Mouse (Mus musculus) embryonic facial prominence, embryonic 13.5 days (tissue): ENCODE data around the gene Pigh. TPM values are rescaled to one million over a fixed set of nuclear protein-coding genes. Genes with fewer than 3 reads are reported as not detected.

Source experiments
- ATAC-seq: fragments of 200-750 bp; cut with Nextera tagmentation; 2 replicates; pipeline ENCODE4 v1.8.0; 2017; ENCODE audit warnings: low read depth; ENCODE audit not compliant: insufficient number of reproducible peaks, insufficient read depth, low FRiP score, low TSS enrichment
- H3K27ac ChIP-seq: fragments of 300-500 bp; sonication (generic); 2 replicates; pipeline ENCODE4 v1.5.1; 2015; ENCODE audit warnings: moderate library complexity, mild to moderate bottlenecking, inconsistent platforms
- H3K27me3 ChIP-seq: fragments of 300-500 bp; sonication (generic); 2 replicates; pipeline ENCODE4 v1.6.1; 2015; ENCODE audit warnings: mild to moderate bottlenecking, inconsistent platforms
- H3K36me3 ChIP-seq: fragments of 300-500 bp; sonication (generic); 2 replicates; pipeline ENCODE4 v1.6.1; 2015; ENCODE audit warnings: mild to moderate bottlenecking, inconsistent platforms
- H3K4me1 ChIP-seq: fragments of 300-500 bp; sonication (generic); 2 replicates; pipeline ENCODE4 v1.6.1; 2015; ENCODE audit warnings: inconsistent platforms
- H3K4me2 ChIP-seq: fragments of 300-500 bp; sonication (generic); 2 replicates; pipeline ENCODE4 v1.6.1; 2015; ENCODE audit warnings: moderate library complexity, mild to moderate bottlenecking, inconsistent platforms
- H3K4me3 ChIP-seq: fragments of 300-500 bp; sonication (generic); 2 replicates; pipeline ENCODE4 v1.5.1; 2015; ENCODE audit warnings: mild to moderate bottlenecking, inconsistent platforms
- H3K9ac ChIP-seq: fragments of 300-500 bp; sonication (generic); 2 replicates; pipeline ENCODE4 v1.6.1; 2015; ENCODE audit warnings: mild to moderate bottlenecking, inconsistent platforms
- H3K9me3 ChIP-seq: fragments of 300-500 bp; sonication (generic); 2 replicates; pipeline ENCODE4 v1.6.1; 2016; ENCODE audit warnings: inconsistent platforms
- WGBS: fragments of 180-500 bp; shearing (Covaris S2); methylation state at CpG from one replicate; pipeline ENCODE4 v1.1.7; 2015; ENCODE audit warnings: mixed read lengths; 5-methylcytosine and 5-hydroxymethylcytosine counted together
- polyA plus RNA-seq: library from polyadenylated mRNA; unstranded; fragments of >200 nt; fragmentation: Nextera tagmentation; extraction: Ambion mirVana; gene quantifications from 2 replicates; pipeline ENCODE4 v1.2.1, GENCODE M21; 2015

Pigh gene
- 36.5 and 37.6 TPM in 2 replicates for polyA plus RNA-seq

DNA sequence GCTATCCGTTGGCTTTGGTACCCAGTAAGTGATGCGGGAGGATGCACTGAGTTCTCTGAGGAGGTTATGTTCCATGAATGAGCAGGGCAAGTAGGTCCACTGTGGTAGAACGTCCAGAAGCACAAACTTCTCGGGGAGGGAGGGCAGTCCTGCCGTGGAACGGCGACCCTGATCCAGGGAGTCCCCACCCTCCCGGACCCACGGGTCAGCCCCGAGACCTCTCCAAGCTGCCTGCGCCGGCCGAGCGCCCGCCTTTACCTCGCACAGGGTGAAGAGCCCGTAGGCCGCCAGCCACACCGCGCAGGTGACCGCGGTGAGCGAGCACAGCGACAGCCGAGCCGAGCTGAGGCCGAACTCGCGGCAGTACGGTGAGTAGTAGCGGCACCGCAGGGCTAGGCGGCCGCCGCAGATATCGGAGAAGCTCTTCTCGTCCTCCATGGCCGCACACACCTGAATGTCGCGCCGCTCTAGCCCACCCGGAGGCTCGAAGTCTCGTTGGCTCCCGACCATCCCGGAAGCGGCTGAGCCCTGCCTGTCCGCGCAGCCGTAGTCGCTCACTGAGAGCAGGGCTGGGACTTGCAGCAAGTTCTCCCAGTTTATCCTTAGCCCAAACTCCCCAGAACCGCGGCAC is at the start of gene Pigh:
Gene Pigh, minus strand, starts transcription at position 470 of the 631 bp plus-strand sequence.
- H3K36me3 ChIP-seq, result peaks cover 11% of the 10 kb centered on the region
- peak within 1 kb of the TSS; percentile 33; the same call in 1 of the 2 replicates for H3K27ac ChIP-seq
- peak within 1 kb of the TSS; percentile 84 for H3K4me3 ChIP-seq
- peak within 1 kb of the TSS; percentile 91 for H3K9ac ChIP-seq
- peak; percentile 88 for ATAC-seq
- under 1% methylated on average over 53 of the region's 53 CpGs for WGBS
- peak within 1 kb of the TSS; percentile 72 for H3K4me2 ChIP-seq
- no peaks in the 10 kb centered on the region for H3K9me3 ChIP-seq
- H3K4me1 ChIP-seq, result peaks cover 12% of the 10 kb centered on the region; the same call in 1 of the 2 replicates
- H3K27me3 ChIP-seq, result no peaks in the 10 kb centered on the region

DNA sequence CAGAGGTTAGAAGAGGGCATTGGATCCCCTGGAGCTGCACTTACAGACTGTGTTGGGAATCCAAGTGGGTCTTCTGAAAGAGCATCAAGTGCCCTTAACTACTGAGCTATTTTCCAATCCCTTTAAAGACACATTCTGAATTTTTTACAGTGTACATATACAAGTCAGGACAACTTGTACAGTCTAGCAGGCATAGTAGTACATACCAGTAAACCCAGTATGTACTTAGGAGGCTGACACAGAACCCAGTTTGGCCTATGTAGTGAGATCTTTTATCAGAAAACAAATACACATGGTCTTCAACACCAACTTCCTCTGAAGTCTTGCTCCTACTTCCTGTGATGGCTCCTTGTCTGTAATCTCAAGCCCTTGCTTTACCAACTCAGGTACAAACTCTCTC is 49.5 kb upstream of the Pigh start:
- ATAC-seq, result no peak
- no peaks in the 10 kb centered on the region for H3K27me3 ChIP-seq
- 0 out of 2 replicates have a peak, but pooled peaks cover 6% of the 10 kb centered on the region for H3K4me1 ChIP-seq
- no peak overlapping the region for H3K4me2 ChIP-seq
- H3K27ac ChIP-seq, result no peak overlapping the region
- H3K9ac ChIP-seq, result no peak overlapping the region
- no peak overlapping the region for H3K4me3 ChIP-seq
- H3K9me3 ChIP-seq, result no peaks in the 10 kb centered on the region
- H3K36me3 ChIP-seq, result no peaks in the 10 kb centered on the region

DNA sequence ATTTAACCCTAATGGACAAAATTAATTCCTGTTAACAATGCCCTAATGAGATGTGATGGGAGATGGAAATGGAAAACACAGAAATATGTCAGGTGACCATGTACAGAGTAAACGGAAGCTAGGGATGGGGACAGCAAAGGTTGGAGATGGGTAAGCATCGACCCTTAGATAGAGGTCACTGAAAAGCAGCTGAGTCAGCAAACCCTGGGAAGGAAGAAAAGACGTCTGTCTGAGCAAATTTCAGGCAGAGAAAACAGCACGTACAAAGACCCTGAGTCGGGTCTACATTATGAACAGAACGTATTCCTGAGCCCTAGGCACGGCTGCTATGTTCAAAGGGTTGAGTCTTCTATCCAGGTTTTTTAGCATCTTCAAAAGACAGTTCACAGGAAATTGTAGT is 47.5 kb upstream of the Pigh start:
- H3K4me2 ChIP-seq, result no peak overlapping the region
- ATAC-seq, result no peak
- peaks cover 17% of the 10 kb centered on the region for H3K27me3 ChIP-seq
- H3K36me3 ChIP-seq, result no peaks in the 10 kb centered on the region
- no peak overlapping the region for H3K9ac ChIP-seq
- no peak overlapping the region for H3K27ac ChIP-seq
- no peak overlapping the region for H3K4me3 ChIP-seq
- 58% methylated on average over 7 of the region's 7 CpGs for WGBS
- 0 out of 2 replicates have a peak, but pooled peaks cover 6% of the 10 kb centered on the region for H3K4me1 ChIP-seq
- no peaks in the 10 kb centered on the region for H3K9me3 ChIP-seq

DNA sequence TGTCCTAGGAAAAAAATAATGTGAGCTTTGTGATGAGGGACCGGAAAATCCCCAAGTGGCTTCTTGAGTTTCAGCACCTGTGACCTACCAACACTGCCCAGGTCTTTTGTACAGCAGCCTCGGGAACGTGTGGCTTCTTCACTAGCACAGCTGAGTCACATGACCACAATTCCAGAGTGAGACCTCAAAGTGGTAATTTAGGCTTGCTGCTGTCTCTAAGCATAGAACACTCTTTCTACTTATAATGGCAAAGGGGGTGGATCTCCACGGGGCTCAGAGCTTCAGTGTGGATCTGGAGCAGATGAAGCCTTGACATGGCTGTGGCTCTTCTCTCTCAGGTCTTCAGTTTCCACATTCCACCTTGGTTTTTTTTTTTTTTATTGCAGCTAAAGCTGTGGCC is 45.7 kb upstream of the Pigh start:
- H3K27ac ChIP-seq, result no peak overlapping the region
- no peaks in the 10 kb centered on the region for H3K9me3 ChIP-seq
- H3K27me3 ChIP-seq, result peaks cover 36% of the 10 kb centered on the region
- H3K9ac ChIP-seq, result no peak overlapping the region
- no peak for ATAC-seq
- H3K36me3 ChIP-seq, result no peaks in the 10 kb centered on the region
- H3K4me1 ChIP-seq, result peaks cover 16% of the 10 kb centered on the region
- WGBS, result 27% methylated on average over 4 of the region's 4 CpGs
- no peak overlapping the region for H3K4me2 ChIP-seq
- H3K4me3 ChIP-seq, result no peak overlapping the region

DNA sequence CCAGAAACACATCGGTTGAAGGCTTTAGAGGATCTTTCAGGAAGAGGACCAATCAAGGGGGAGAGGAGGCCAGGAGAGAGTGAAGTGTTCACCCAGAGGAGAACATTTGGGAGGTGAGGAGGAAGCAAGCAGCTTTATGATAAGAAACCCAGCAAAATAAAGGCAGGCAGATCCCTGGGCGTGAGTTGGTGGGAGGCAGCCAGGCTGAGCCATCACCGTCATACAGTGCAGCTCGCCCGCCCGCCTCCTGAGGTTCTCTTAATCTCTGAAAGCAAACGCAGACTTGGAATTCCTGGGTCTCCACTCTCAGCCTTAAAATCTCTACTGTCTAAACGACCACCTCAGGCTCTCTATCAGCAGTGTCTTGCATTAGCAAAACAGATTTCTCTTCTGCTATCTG is 45.2 kb upstream of the Pigh start:
- no peak overlapping the region for H3K9ac ChIP-seq
- ATAC-seq, result no peak
- H3K4me3 ChIP-seq, result no peak overlapping the region
- 40% methylated on average over 8 of the region's 8 CpGs for WGBS
- peaks cover 16% of the 10 kb centered on the region for H3K4me1 ChIP-seq
- no peak overlapping the region for H3K4me2 ChIP-seq
- peaks cover 39% of the 10 kb centered on the region for H3K27me3 ChIP-seq
- H3K27ac ChIP-seq, result no peak overlapping the region
- no peaks in the 10 kb centered on the region for H3K9me3 ChIP-seq
- H3K36me3 ChIP-seq, result no peaks in the 10 kb centered on the region

DNA sequence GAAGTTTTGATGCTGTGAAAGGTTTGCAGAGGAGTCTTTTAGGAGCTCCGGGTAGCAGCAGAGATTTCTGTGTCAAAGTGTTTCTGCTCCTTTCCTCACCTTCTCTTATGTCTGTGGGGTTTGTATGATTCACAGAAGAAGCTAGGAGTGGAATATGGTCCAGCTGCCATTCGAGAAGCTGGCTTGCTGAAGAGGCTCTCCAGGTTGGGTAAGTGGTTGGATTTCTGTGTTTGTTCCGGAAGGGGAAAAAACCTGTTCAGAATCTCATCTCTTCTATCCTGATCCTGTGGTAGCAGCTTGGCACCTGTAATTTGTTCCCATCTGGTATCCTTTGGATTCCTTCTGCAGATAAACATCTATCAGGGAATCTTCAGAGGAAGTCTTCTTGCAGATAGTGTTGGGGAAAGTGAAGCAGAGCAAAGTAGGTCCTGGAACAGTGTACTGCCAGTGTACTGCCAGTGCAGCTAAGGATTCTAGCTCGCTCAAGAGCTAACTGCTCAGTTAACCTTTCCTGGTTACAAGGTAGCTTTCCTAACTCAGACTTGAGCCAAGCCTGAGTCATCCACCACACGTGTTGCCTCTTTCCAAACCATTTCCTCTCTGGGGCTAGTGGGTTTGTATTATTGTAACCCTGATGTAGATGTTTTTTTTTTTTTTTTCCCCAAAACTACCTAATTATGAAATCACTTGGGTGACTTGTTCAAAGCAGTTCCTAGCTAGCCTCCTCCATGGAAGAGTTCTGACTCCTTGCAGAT is 42.4 kb upstream of the Pigh start:
- Histone ChIP-seq H3K4me3 (peak overlapping the region; percentile 47), H3K9ac (peak overlapping the region; percentile 65; the same call in 1 of the 2 replicates), H3K27me3 (peaks cover 42% of the 10 kb centered on the region), H3K4me2 (peak overlapping the region; percentile 98), H3K4me1 (peaks cover 16% of the 10 kb centered on the region), H3K27ac (no peak overlapping the region), H3K36me3 (no peaks in the 10 kb centered on the region), H3K9me3 (no peaks in the 10 kb centered on the region)
- no peak for ATAC-seq
- WGBS, result 25% methylated on average over 5 of the region's 5 CpGs

DNA sequence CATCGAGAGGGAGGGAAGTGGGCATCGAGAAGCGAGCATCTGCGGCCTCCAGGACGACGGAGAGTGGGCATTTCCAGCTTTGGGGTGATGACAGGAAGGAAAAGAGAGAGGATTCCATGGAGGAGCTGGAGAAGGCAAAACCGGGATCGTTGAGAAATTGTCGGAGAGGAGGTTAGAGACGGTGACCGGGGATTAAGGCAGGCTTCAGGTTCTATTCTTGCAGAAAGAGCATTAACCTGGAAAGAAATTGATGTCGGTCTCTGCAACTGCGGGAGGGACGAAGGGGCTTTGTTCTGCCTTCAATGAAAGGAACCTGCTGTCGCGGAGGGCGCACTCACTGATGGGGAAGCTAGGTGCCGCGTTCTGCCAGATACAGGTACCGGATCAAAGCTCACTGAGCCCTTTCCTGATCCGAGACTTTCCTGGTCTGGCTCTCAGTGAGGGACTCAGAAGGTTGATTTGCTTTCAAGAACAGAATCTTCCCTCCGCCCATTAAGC is 41.8 kb upstream of the Pigh start:
- Histone ChIP-seq H3K4me2 (peak overlapping the region; percentile 98), H3K4me3 (peak overlapping the region; percentile 47), H3K27me3 (peaks cover 42% of the 10 kb centered on the region), H3K36me3 (no peaks in the 10 kb centered on the region), H3K9me3 (no peaks in the 10 kb centered on the region), H3K9ac (peak overlapping the region; percentile 65), H3K4me1 (peaks cover 16% of the 10 kb centered on the region), H3K27ac (no peak overlapping the region)
- no peak for ATAC-seq
- 2% methylated on average over 22 of the region's 22 CpGs for WGBS

DNA sequence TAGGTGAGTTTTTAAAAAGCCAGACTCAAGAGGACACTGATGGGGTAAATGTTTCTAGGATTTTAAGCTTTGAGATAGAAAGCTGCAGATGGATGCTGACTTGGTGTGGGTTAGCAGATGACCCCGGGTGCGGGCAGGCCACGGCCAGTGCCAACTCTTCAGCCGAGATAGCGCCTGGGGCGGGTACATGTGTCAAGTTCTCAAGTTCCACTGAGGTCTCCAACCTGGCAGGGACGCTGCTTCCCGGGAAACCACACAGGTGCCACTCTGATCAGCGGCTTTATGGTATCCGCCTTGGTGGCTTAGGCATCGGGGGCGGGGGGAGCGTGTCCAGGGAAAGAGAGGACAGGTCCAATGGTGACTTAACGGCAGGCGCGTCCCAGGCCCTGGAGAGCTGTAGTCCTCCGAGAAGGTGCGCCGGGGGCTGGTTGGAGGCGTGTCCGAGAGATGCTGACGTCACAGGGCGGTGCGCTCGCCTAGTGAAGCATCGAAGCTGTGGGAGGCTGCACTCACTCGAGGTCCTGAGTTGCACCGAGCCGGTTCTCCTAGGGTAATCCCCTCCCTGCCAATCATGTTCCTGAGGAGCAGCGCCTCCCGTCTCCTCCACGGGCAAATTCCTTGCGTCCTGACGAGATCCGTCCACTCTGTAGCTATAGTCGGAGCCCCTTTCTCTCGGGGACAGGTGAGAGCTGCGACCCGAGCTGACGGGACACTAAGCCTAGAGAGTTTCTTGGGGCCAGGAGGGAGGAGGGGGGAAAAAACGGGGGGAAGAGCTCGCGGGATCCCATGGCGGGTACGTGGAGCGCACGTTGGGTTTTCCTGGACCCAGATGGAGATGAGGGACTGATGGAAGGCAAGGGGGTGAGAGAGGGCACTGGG is 41.1 kb upstream of the Pigh start, which contains the start of gene Arg2:
Gene Arg2, plus strand, starts transcription at position 479 of the 879 bp plus-strand sequence.
- Histone ChIP-seq H3K4me1 (peaks cover 16% of the 10 kb centered on the region), H3K27me3 (peaks cover 42% of the 10 kb centered on the region), H3K4me2 (peak within 1 kb of the TSS; percentile 98), H3K4me3 (peak within 1 kb of the TSS; percentile 47), H3K36me3 (no peaks in the 10 kb centered on the region), H3K9me3 (no peaks in the 10 kb centered on the region), H3K27ac (no peak within 1 kb of the TSS), H3K9ac (peak within 1 kb of the TSS; percentile 65)
- under 1% methylated on average over 47 of the region's 47 CpGs for WGBS
- peak; percentile 81; the same call in 1 of the 2 replicates for ATAC-seq

DNA sequence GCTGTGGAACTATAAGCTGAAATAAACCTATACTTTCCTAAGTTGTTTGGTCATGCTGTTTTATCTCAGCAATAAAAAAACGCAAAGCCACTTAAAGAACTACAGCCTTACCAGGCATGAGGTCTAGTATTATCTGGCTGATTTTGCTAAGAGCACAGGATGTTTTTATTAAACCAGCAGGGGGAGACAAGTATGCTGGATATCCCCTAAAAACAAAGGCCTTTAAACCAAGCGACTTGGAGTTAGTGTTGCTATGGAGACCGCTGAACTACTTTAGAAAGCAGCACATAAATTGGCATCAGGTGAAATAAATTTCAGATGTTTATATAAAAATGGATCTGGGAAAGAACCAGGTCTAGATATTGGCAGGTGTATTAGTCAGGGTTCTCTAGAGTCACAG is 33.4 kb upstream of the Pigh start:
- H3K4me1 ChIP-seq, result no peaks in the 10 kb centered on the region
- H3K4me2 ChIP-seq, result no peak overlapping the region
- no peak overlapping the region for H3K27ac ChIP-seq
- H3K9ac ChIP-seq, result no peak overlapping the region
- ATAC-seq, result no peak
- H3K36me3 ChIP-seq, result no peaks in the 10 kb centered on the region
- no peaks in the 10 kb centered on the region for H3K27me3 ChIP-seq
- H3K4me3 ChIP-seq, result no peak overlapping the region
- no peaks in the 10 kb centered on the region for H3K9me3 ChIP-seq
- WGBS, result 30% methylated on average over 3 of the region's 3 CpGs

DNA sequence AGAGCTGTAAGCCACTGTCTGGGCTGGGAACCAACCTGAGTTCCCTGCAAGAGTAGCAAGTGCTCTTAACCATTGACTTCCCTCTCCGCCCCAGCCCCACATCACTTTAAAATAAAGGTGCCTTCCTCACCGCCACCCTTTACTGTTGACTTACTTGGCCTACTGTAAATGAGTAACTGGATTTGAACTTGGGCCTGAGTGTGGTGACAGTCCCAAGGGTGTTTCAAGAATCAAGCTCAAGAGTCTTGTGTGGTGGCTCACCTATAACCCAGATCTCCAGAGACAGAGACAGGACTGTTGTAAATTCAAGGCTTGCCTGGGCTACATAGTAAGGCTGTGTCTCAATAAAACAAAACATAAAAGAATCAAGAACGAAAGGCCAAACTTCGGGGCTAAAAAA is 29.5 kb upstream of the Pigh start:
- no peaks in the 10 kb centered on the region for H3K4me1 ChIP-seq
- H3K27ac ChIP-seq, result no peak overlapping the region
- no peak overlapping the region for H3K4me3 ChIP-seq
- no peak overlapping the region for H3K4me2 ChIP-seq
- no peaks in the 10 kb centered on the region for H3K27me3 ChIP-seq
- H3K36me3 ChIP-seq, result no peaks in the 10 kb centered on the region
- 89% methylated on average over 4 of the region's 4 CpGs for WGBS
- no peak for ATAC-seq
- H3K9ac ChIP-seq, result no peak overlapping the region
- H3K9me3 ChIP-seq, result no peaks in the 10 kb centered on the region

DNA sequence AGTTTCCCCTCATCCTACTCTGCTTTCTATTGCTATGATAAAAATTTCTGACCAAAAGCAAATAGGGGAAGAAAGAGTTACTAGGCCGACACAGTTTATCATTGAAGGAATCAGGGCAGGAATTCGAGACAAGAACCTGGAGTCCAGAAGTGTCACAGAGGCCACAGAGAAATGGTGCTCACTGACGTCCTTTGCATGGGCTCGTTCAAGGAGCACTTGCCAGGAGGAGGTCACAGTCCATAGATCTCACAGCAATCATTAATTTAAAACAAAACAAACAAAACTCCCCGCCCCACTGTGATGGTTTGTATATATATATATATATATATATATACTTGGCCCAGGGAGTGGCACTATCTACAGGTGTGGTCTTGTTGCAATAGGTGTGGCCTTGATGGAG is 15.9 kb upstream of the Pigh start:
- ATAC-seq, result no peak
- Histone ChIP-seq H3K4me2 (no peak overlapping the region), H3K36me3 (no peaks in the 10 kb centered on the region), H3K9me3 (no peaks in the 10 kb centered on the region), H3K9ac (no peak overlapping the region), H3K27ac (no peak overlapping the region), H3K4me3 (no peak overlapping the region), H3K27me3 (no peaks in the 10 kb centered on the region), H3K4me1 (no peaks in the 10 kb centered on the region)
- 81% methylated on average over 5 of the region's 5 CpGs for WGBS
